Mouse (Mus musculus): ENCODE results near the gene Herpud2. TPM values are rescaled to one million over a fixed set of nuclear protein-coding genes. Genes with fewer than 3 reads are reported as not detected.
"Not testable (repeated sequence)": the region's sequence is repeated elsewhere in the genome, so short reads cannot be mapped to it uniquely, and the experiment has no call there.

Herpud2 gene
- polyA plus RNA-seq, 1 experiment, result 47.2 TPM

- Histone ChIP-seq H3K27me3 (ENCODE audit: control insufficient read depth, insufficient read depth, low read length) (no peaks in the 10 kb centered on the region), H3K27ac (ENCODE audit: control insufficient read depth, insufficient read depth, low read length) (no peak overlapping the region), H3K36me3 (ENCODE audit: control insufficient read depth, insufficient read depth, low read length) (no peaks in the 10 kb centered on the region), H3K4me3 (ENCODE audit: control insufficient read depth, insufficient read depth, low read length) (no peak overlapping the region), H3K4me1 (replicated peaks; ENCODE audit: control insufficient read depth, insufficient read depth, low read length) (no peaks in the 10 kb centered on the region)
- DNase-seq, result no peak
- 27% methylated on average over 1 of the region's 1 CpGs for WGBS
- no peak for TF ChIP-seq CTCF (IDR thresholded peaks at IDR 0.05; ENCODE audit: borderline replicate concordance, control insufficient read depth, extremely low read depth, insufficient read depth, low read length, poor library complexity)
- TF ChIP-seq POLR2A (IDR thresholded peaks at IDR 0.05; ENCODE audit: control insufficient read depth, extremely low read depth, insufficient read depth, low read length, poor library complexity), result no peak
Measured at GRCm38 (mm10) chr9:25140330-25140729, 11.3 kb downstream of the Herpud2 start.

GRCm38 (mm10) chr9:25138900-25139299, 12.7 kb downstream of the Herpud2 start:
- 95% methylated on average over 1 of the region's 1 CpGs for WGBS
- DNase-seq, result no peak
- Histone ChIP-seq H3K4me1 (replicated peaks; ENCODE audit: control insufficient read depth, insufficient read depth, low read length) (no peaks in the 10 kb centered on the region), H3K27me3 (ENCODE audit: control insufficient read depth, insufficient read depth, low read length) (no peaks in the 10 kb centered on the region), H3K4me3 (ENCODE audit: control insufficient read depth, insufficient read depth, low read length) (no peak overlapping the region), H3K36me3 (ENCODE audit: control insufficient read depth, insufficient read depth, low read length) (no peaks in the 10 kb centered on the region), H3K27ac (ENCODE audit: control insufficient read depth, insufficient read depth, low read length) (no peak overlapping the region)
- TF ChIP-seq CTCF (IDR thresholded peaks at IDR 0.05; ENCODE audit: borderline replicate concordance, control insufficient read depth, extremely low read depth, insufficient read depth, low read length, poor library complexity) (no peak), POLR2A (IDR thresholded peaks at IDR 0.05; ENCODE audit: control insufficient read depth, extremely low read depth, insufficient read depth, low read length, poor library complexity) (no peak)

GRCm38 (mm10) chr9:25132920-25133319, 18.7 kb downstream of the Herpud2 start:
- Histone ChIP-seq H3K4me1 (replicated peaks; ENCODE audit: control insufficient read depth, insufficient read depth, low read length) (no peaks in the 10 kb centered on the region), H3K4me3 (ENCODE audit: control insufficient read depth, insufficient read depth, low read length) (no peak overlapping the region), H3K27ac (ENCODE audit: control insufficient read depth, insufficient read depth, low read length) (no peak overlapping the region), H3K27me3 (ENCODE audit: control insufficient read depth, insufficient read depth, low read length) (no peaks in the 10 kb centered on the region), H3K36me3 (ENCODE audit: control insufficient read depth, insufficient read depth, low read length) (peaks cover 18% of the 10 kb centered on the region)
- no peak for TF ChIP-seq POLR2A (IDR thresholded peaks at IDR 0.05; ENCODE audit: control insufficient read depth, extremely low read depth, insufficient read depth, low read length, poor library complexity)
- TF ChIP-seq CTCF (IDR thresholded peaks at IDR 0.05; ENCODE audit: borderline replicate concordance, control insufficient read depth, extremely low read depth, insufficient read depth, low read length, poor library complexity), result no peak
- WGBS, result 91% methylated on average over 4 of the region's 4 CpGs
- no peak for DNase-seq

GRCm38 (mm10) chr9:25132253-25132652, 19.4 kb downstream of the Herpud2 start:
- Histone ChIP-seq H3K27ac (ENCODE audit: control insufficient read depth, insufficient read depth, low read length) (no peak overlapping the region), H3K36me3 (ENCODE audit: control insufficient read depth, insufficient read depth, low read length) (peaks cover 18% of the 10 kb centered on the region), H3K4me3 (ENCODE audit: control insufficient read depth, insufficient read depth, low read length) (no peak overlapping the region), H3K27me3 (ENCODE audit: control insufficient read depth, insufficient read depth, low read length) (no peaks in the 10 kb centered on the region), H3K4me1 (replicated peaks; ENCODE audit: control insufficient read depth, insufficient read depth, low read length) (no peaks in the 10 kb centered on the region)
- DNase-seq, result no peak
- TF ChIP-seq CTCF (IDR thresholded peaks at IDR 0.05; ENCODE audit: borderline replicate concordance, control insufficient read depth, extremely low read depth, insufficient read depth, low read length, poor library complexity), result no peak
- no peak for TF ChIP-seq POLR2A (IDR thresholded peaks at IDR 0.05; ENCODE audit: control insufficient read depth, extremely low read depth, insufficient read depth, low read length, poor library complexity)

GRCm38 (mm10) chr9:25124048-25124447, 27.6 kb downstream of the Herpud2 start:
- 93% methylated on average over 2 of the region's 2 CpGs for WGBS
- Histone ChIP-seq H3K4me1 (replicated peaks; ENCODE audit: control insufficient read depth, insufficient read depth, low read length) (no peaks in the 10 kb centered on the region), H3K36me3 (ENCODE audit: control insufficient read depth, insufficient read depth, low read length) (peaks cover 22% of the 10 kb centered on the region), H3K27ac (ENCODE audit: control insufficient read depth, insufficient read depth, low read length) (no peak overlapping the region), H3K27me3 (ENCODE audit: control insufficient read depth, insufficient read depth, low read length) (no peaks in the 10 kb centered on the region), H3K4me3 (ENCODE audit: control insufficient read depth, insufficient read depth, low read length) (no peak overlapping the region)
- TF ChIP-seq POLR2A (IDR thresholded peaks at IDR 0.05; ENCODE audit: control insufficient read depth, extremely low read depth, insufficient read depth, low read length, poor library complexity), result no peak
- TF ChIP-seq CTCF (IDR thresholded peaks at IDR 0.05; ENCODE audit: borderline replicate concordance, control insufficient read depth, extremely low read depth, insufficient read depth, low read length, poor library complexity), result no peak
- no peak for DNase-seq

GRCm38 (mm10) chr9:25123590-25123989, 28.0 kb downstream of the Herpud2 start:
- WGBS, result 95% methylated on average over 1 of the region's 1 CpGs
- not testable (repeated sequence) for DNase-seq; H3K4me3 ChIP-seq (ENCODE audit: control insufficient read depth, insufficient read depth, low read length); H3K27me3 ChIP-seq (ENCODE audit: control insufficient read depth, insufficient read depth, low read length); H3K27ac ChIP-seq (ENCODE audit: control insufficient read depth, insufficient read depth, low read length); H3K4me1 ChIP-seq (replicated peaks; ENCODE audit: control insufficient read depth, insufficient read depth, low read length)
- peaks cover 22% of the 10 kb centered on the region for H3K36me3 ChIP-seq (ENCODE audit: control insufficient read depth, insufficient read depth, low read length)

- TF ChIP-seq CTCF (IDR thresholded peaks at IDR 0.05; ENCODE audit: borderline replicate concordance, control insufficient read depth, extremely low read depth, insufficient read depth, low read length, poor library complexity), result no peak
- no peak for TF ChIP-seq POLR2A (IDR thresholded peaks at IDR 0.05; ENCODE audit: control insufficient read depth, extremely low read depth, insufficient read depth, low read length, poor library complexity)
- peak; percentile 35 for DNase-seq
Measured at GRCm38 (mm10) chr9:25104638-25105037, 47.0 kb downstream of the Herpud2 start.

More at GRCm38 (mm10) chr9:25104638-25105037, 47.0 kb downstream of the Herpud2 start:
- Histone ChIP-seq H3K27me3 (ENCODE audit: control insufficient read depth, insufficient read depth, low read length) (no peaks in the 10 kb centered on the region), H3K36me3 (ENCODE audit: control insufficient read depth, insufficient read depth, low read length) (peaks cover 32% of the 10 kb centered on the region), H3K4me1 (replicated peaks; ENCODE audit: control insufficient read depth, insufficient read depth, low read length) (no peaks in the 10 kb centered on the region), H3K4me3 (ENCODE audit: control insufficient read depth, insufficient read depth, low read length) (no peak overlapping the region), H3K27ac (ENCODE audit: control insufficient read depth, insufficient read depth, low read length) (no peak overlapping the region)
